Mouse (Mus musculus) hindbrain, embryonic 16.5 days (tissue): ENCODE measurements around the gene Taar5. TPM values are rescaled to one million over a fixed set of nuclear protein-coding genes. Genes with fewer than 3 reads are reported as not detected.

ENCODE experiments used
- ATAC-seq: fragments of 200-750 bp; cut with Nextera tagmentation; 2 replicates; pipeline ENCODE4 v1.8.0; 2017; ENCODE audit warnings: moderate TSS enrichment, moderate library complexity
- H3K27ac ChIP-seq: fragments of 300-500 bp; sonication (generic); 2 replicates; pipeline ENCODE4 v1.5.1; 2014; ENCODE audit warnings: low read depth, mild to moderate bottlenecking, control low read depth, low read length, moderate library complexity
- H3K27me3 ChIP-seq: fragments of 300-500 bp; sonication (generic); replicated peaks from 2 replicates; pipeline ENCODE4 v1.6.1; 2014; ENCODE audit warnings: low read length; ENCODE audit not compliant: control insufficient read depth, insufficient read depth
- H3K36me3 ChIP-seq: fragments of 300-500 bp; sonication (generic); 2 replicates; pipeline ENCODE4 v1.6.1; 2014; ENCODE audit warnings: mild to moderate bottlenecking, low read length, moderate library complexity, mixed read lengths; ENCODE audit not compliant: control insufficient read depth, insufficient read depth
- H3K4me1 ChIP-seq: fragments of 300-500 bp; sonication (generic); 2 replicates; pipeline ENCODE4 v1.6.1; 2014; ENCODE audit warnings: low read depth, low read length; ENCODE audit not compliant: control insufficient read depth, insufficient read depth
- H3K4me2 ChIP-seq: fragments of 300-500 bp; sonication (generic); 2 replicates; pipeline ENCODE4 v1.6.1; 2014; ENCODE audit warnings: mild to moderate bottlenecking, low read length, control low read depth, moderate library complexity
- H3K4me3 ChIP-seq: fragments of 300-500 bp; sonication (generic); 2 replicates; pipeline ENCODE4 v1.5.1; 2014; ENCODE audit warnings: mild to moderate bottlenecking, low read length, control low read depth, moderate library complexity
- H3K9ac ChIP-seq: fragments of 300-500 bp; sonication (generic); 2 replicates; pipeline ENCODE4 v1.6.1; 2014; ENCODE audit warnings: low read depth, mild to moderate bottlenecking, control low read depth, low read length, moderate library complexity
- H3K9me3 ChIP-seq: fragments of 300-500 bp; sonication (generic); 2 replicates; pipeline ENCODE4 v1.6.1; 2014; ENCODE audit warnings: mild to moderate bottlenecking, low read length, moderate library complexity; ENCODE audit not compliant: control insufficient read depth
- WGBS: fragments of 180-500 bp; shearing (Covaris S2); extraction: QIAGEN DNeasy Blood & Tissue Kit; methylation state at CpG from one replicate; pipeline ENCODE4 v1.1.7; 2014; 5-methylcytosine and 5-hydroxymethylcytosine counted together
- polyA plus RNA-seq: library from polyadenylated mRNA; unstranded; fragments of >200 nt; fragmentation: Nextera tagmentation; extraction: Ambion mirVana; gene quantifications from 2 replicates; pipeline ENCODE4 v1.2.1, GENCODE M21; 2015

Taar5 gene
- polyA plus RNA-seq, 1 experiment from 2014 or later, result 0.15 TPM

GRCm38 (mm10) chr10:23993381-23993780 is 22.9 kb downstream of the Taar5 start, which contains the start of gene Taar7a:
Gene Taar7a, minus strand, starts transcription at chr10:23993481.
- no peak within 1 kb of the TSS for H3K9ac ChIP-seq
- no peak within 1 kb of the TSS for H3K27ac ChIP-seq
- ATAC-seq, result no peak
- WGBS, result 90% methylated on average over 3 of the region's 3 CpGs
- no peak within 1 kb of the TSS for H3K4me3 ChIP-seq
- H3K4me2 ChIP-seq, result no peak within 1 kb of the TSS
- H3K36me3 ChIP-seq, result no peaks in the 10 kb centered on the region
- H3K4me1 ChIP-seq, result no peaks in the 10 kb centered on the region
- H3K27me3 ChIP-seq, result no peaks in the 10 kb centered on the region
- H3K9me3 ChIP-seq, result no peaks in the 10 kb centered on the region

GRCm38 (mm10) chr10:23999639-24000038 is 29.1 kb downstream of the Taar5 start, which contains the start of gene Taar7b:
Gene Taar7b, plus strand, starts transcription at chr10:23999939.
- Histone ChIP-seq H3K27ac (no peak within 1 kb of the TSS), H3K9ac (no peak within 1 kb of the TSS), H3K4me3 (no peak within 1 kb of the TSS), H3K36me3 (no peaks in the 10 kb centered on the region), H3K4me2 (no peak within 1 kb of the TSS), H3K9me3 (no peaks in the 10 kb centered on the region), H3K27me3 (no peaks in the 10 kb centered on the region), H3K4me1 (no peaks in the 10 kb centered on the region)
- no peak for ATAC-seq
- 94% methylated on average over 1 of the region's 1 CpGs for WGBS

- Histone ChIP-seq H3K27me3 (no peaks in the 10 kb centered on the region), H3K9ac (no peak overlapping the region), H3K27ac (no peak overlapping the region), H3K9me3 (no peaks in the 10 kb centered on the region), H3K4me1 (no peaks in the 10 kb centered on the region), H3K4me3 (no peak overlapping the region), H3K4me2 (no peak overlapping the region), H3K36me3 (no peaks in the 10 kb centered on the region)
- 90% methylated on average over 1 of the region's 1 CpGs for WGBS
- ATAC-seq, result no peak
These were observed 35.9 kb downstream of the Taar5 start for GRCm38 (mm10) chr10:24006442-24006841.

- 64% methylated on average over 2 of the region's 2 CpGs for WGBS
- no peak for ATAC-seq
These were observed 36.5 kb downstream of the Taar5 start for GRCm38 (mm10) chr10:24007034-24007433.

GRCm38 (mm10) chr10:24008143-24008542 is 37.6 kb downstream of the Taar5 start:
- Histone ChIP-seq H3K27me3 (no peaks in the 10 kb centered on the region), H3K9ac (no peak overlapping the region)

More at GRCm38 (mm10) chr10:24007034-24007433, 36.5 kb downstream of the Taar5 start:
- Histone ChIP-seq H3K36me3 (no peaks in the 10 kb centered on the region), H3K9ac (no peak overlapping the region), H3K27me3 (no peaks in the 10 kb centered on the region), H3K9me3 (no peaks in the 10 kb centered on the region), H3K4me1 (no peaks in the 10 kb centered on the region), H3K4me2 (no peak overlapping the region), H3K27ac (no peak overlapping the region), H3K4me3 (no peak overlapping the region)

More at GRCm38 (mm10) chr10:24008143-24008542, 37.6 kb downstream of the Taar5 start:
- 95% methylated on average over 1 of the region's 1 CpGs for WGBS
- Histone ChIP-seq H3K36me3 (no peaks in the 10 kb centered on the region), H3K9me3 (no peaks in the 10 kb centered on the region), H3K4me3 (no peak overlapping the region), H3K4me1 (no peaks in the 10 kb centered on the region), H3K4me2 (no peak overlapping the region), H3K27ac (no peak overlapping the region)
- ATAC-seq, result no peak

Other genes with a start within 250 kb of the Taar5 start
- gene Rps12, start 183.4 kb upstream of the Taar5 start, polyA plus RNA-seq, result 82.7 and 89.6 TPM in 2 replicates
- gene Slc18b1, start 173.7 kb upstream of the Taar5 start, polyA plus RNA-seq, result 18.9 and 20.2 TPM in 2 replicates
- gene Vnn3, start 119.2 kb upstream of the Taar5 start, polyA plus RNA-seq, result 0.14 TPM in 1 of 2 replicates, not detected in the other
- gene Vnn1, start 76.0 kb upstream of the Taar5 start, polyA plus RNA-seq, result 0.35 and 0.73 TPM in 2 replicates
- not detected in 2 replicates for gene Taar1, start 50.4 kb upstream of the Taar5 start, polyA plus RNA-seq
- gene Taar2, start 32.1 kb upstream of the Taar5 start, polyA plus RNA-seq, result 0.15 TPM in 1 of 2 replicates, not detected in the other
- gene Taar3, start 21.1 kb upstream of the Taar5 start, polyA plus RNA-seq, result not detected in 2 replicates
- not detected in 2 replicates for gene Taar4, start 10.2 kb upstream of the Taar5 start, polyA plus RNA-seq
- gene Taar6, start 14.9 kb downstream of the Taar5 start, polyA plus RNA-seq, result not detected in 2 replicates
- gene Taar7a, start 22.8 kb downstream of the Taar5 start, polyA plus RNA-seq, result not detected in 2 replicates
- gene Taar7b, start 29.2 kb downstream of the Taar5 start, polyA plus RNA-seq, result not detected in 2 replicates
- not detected in 2 replicates for gene Taar7d, start 56.5 kb downstream of the Taar5 start, polyA plus RNA-seq
- not detected in 2 replicates for gene Taar7e, start 66.9 kb downstream of the Taar5 start, polyA plus RNA-seq
- not detected in 2 replicates for gene Taar7f, start 78.8 kb downstream of the Taar5 start, polyA plus RNA-seq
- gene Taar8a, start 105.8 kb downstream of the Taar5 start, polyA plus RNA-seq, result not detected in 2 replicates
- gene Taar8b, start 121.6 kb downstream of the Taar5 start, polyA plus RNA-seq, result not detected in 2 replicates
- not detected in 2 replicates for gene Taar8c, start 131.2 kb downstream of the Taar5 start, polyA plus RNA-seq
- gene Taar9, start 138.8 kb downstream of the Taar5 start, polyA plus RNA-seq, result not detected in 2 replicates
- 336 and 358 TPM in 2 replicates for gene Stx7, start 178.6 kb downstream of the Taar5 start, polyA plus RNA-seq